Mouse (Mus musculus): Measurements from ENCODE around the gene Gdpd5. TPM values are rescaled to one million over a fixed set of nuclear protein-coding genes. Genes with fewer than 3 reads are reported as not detected.

Gdpd5 gene
- polyA plus RNA-seq, 1 experiment from 2014 or later = 11.2 TPM

GRCm38 (mm10) chr7:99443164-99443563 lies 62.0 kb downstream of the Gdpd5 start:
- Histone ChIP-seq H3K9me3 (no peaks in the 10 kb centered on the region), H3K4me1 (replicated peaks) (peaks cover 33% of the 10 kb centered on the region), H3K36me3 (no peaks in the 10 kb centered on the region; the same call in 1 of the 2 replicates), H3K27me3 (no peaks in the 10 kb centered on the region; the same call in 1 of the 2 replicates), H3K9ac (replicated peaks) (no peak overlapping the region), H3K4me3 (replicated peaks) (no peak overlapping the region), H3K27ac (no peak overlapping the region; the same call in 1 of the 2 replicates), H3K4me2 (no peak overlapping the region)
- ATAC-seq (ENCODE audit: insufficient number of reproducible peaks, insufficient read depth, low FRiP score, low TSS enrichment, low read depth) = no peak
- WGBS = 51% methylated on average over 5 of the region's 5 CpGs

- ATAC-seq (ENCODE audit: insufficient number of reproducible peaks, insufficient read depth, low FRiP score, low TSS enrichment, low read depth) = no peak
- Histone ChIP-seq H3K4me3 (replicated peaks) (no peak overlapping the region), H3K4me1 (replicated peaks) (peaks cover 33% of the 10 kb centered on the region), H3K9me3 (no peaks in the 10 kb centered on the region), H3K36me3 (no peaks in the 10 kb centered on the region; the same call in 1 of the 2 replicates), H3K27ac (no peak overlapping the region), H3K4me2 (no peak overlapping the region), H3K9ac (replicated peaks) (no peak overlapping the region), H3K27me3 (no peaks in the 10 kb centered on the region; the same call in 1 of the 2 replicates)
- 48% methylated on average over 6 of the region's 6 CpGs for WGBS
Observed at GRCm38 (mm10) chr7:99444012-99444411, 62.8 kb downstream of the Gdpd5 start.

GRCm38 (mm10) chr7:99445833-99446232 lies 64.6 kb downstream of the Gdpd5 start:
- Histone ChIP-seq H3K27ac (no peak overlapping the region), H3K36me3 (no peaks in the 10 kb centered on the region; the same call in 1 of the 2 replicates), H3K4me1 (replicated peaks) (peaks cover 33% of the 10 kb centered on the region), H3K9me3 (no peaks in the 10 kb centered on the region), H3K27me3 (no peaks in the 10 kb centered on the region; the same call in 1 of the 2 replicates), H3K4me2 (no peak overlapping the region), H3K4me3 (replicated peaks) (no peak overlapping the region), H3K9ac (replicated peaks) (no peak overlapping the region)
- WGBS = 70% methylated on average over 2 of the region's 2 CpGs
- ATAC-seq (ENCODE audit: insufficient number of reproducible peaks, insufficient read depth, low FRiP score, low TSS enrichment, low read depth) = no peak

- WGBS = 61% methylated on average over 5 of the region's 5 CpGs
- Histone ChIP-seq H3K27me3 (no peaks in the 10 kb centered on the region), H3K9ac (replicated peaks) (no peak overlapping the region; the same call in 1 of the 2 replicates), H3K4me3 (replicated peaks) (no peak overlapping the region), H3K4me2 (no peak overlapping the region), H3K27ac (no peak overlapping the region), H3K9me3 (no peaks in the 10 kb centered on the region), H3K36me3 (no peaks in the 10 kb centered on the region; the same call in 1 of the 2 replicates), H3K4me1 (replicated peaks) (peaks cover 19% of the 10 kb centered on the region)
- ATAC-seq (ENCODE audit: insufficient number of reproducible peaks, insufficient read depth, low FRiP score, low TSS enrichment, low read depth) = no peak
Observed at GRCm38 (mm10) chr7:99447323-99447722, 66.1 kb downstream of the Gdpd5 start.

- Histone ChIP-seq H3K4me2 (no peak overlapping the region), H3K27ac (no peak overlapping the region), H3K9ac (replicated peaks) (no peak overlapping the region), H3K9me3 (no peaks in the 10 kb centered on the region), H3K36me3 (no peaks in the 10 kb centered on the region; the same call in 1 of the 2 replicates), H3K4me3 (replicated peaks) (no peak overlapping the region), H3K27me3 (no peaks in the 10 kb centered on the region), H3K4me1 (replicated peaks) (peaks cover 6% of the 10 kb centered on the region)
- 83% methylated on average over 5 of the region's 5 CpGs for WGBS
- no peak for ATAC-seq (ENCODE audit: insufficient number of reproducible peaks, insufficient read depth, low FRiP score, low TSS enrichment, low read depth)
Observed at GRCm38 (mm10) chr7:99448619-99449018, 67.4 kb downstream of the Gdpd5 start.

- 71% methylated on average over 8 of the region's 8 CpGs for WGBS
- no peak overlapping the region for H3K27ac ChIP-seq
- H3K4me1 ChIP-seq (replicated peaks) = peaks cover 4% of the 10 kb centered on the region; the same call in 1 of the 2 replicates
Observed at GRCm38 (mm10) chr7:99449063-99449462, 67.8 kb downstream of the Gdpd5 start.

GRCm38 (mm10) chr7:99449751-99450150 lies 68.5 kb downstream of the Gdpd5 start:
- no peak overlapping the region for H3K27ac ChIP-seq
- no peak for ATAC-seq (ENCODE audit: insufficient number of reproducible peaks, insufficient read depth, low FRiP score, low TSS enrichment, low read depth)
- no peaks in the 10 kb centered on the region for H3K27me3 ChIP-seq
- H3K9ac ChIP-seq (replicated peaks) = no peak overlapping the region
- 79% methylated on average over 3 of the region's 3 CpGs for WGBS
- H3K9me3 ChIP-seq = no peaks in the 10 kb centered on the region
- H3K4me2 ChIP-seq = no peak overlapping the region
- H3K36me3 ChIP-seq = no peaks in the 10 kb centered on the region
- H3K4me3 ChIP-seq (replicated peaks) = no peak overlapping the region
- 0 out of 2 replicates have a peak, but pooled peaks cover 4% of the 10 kb centered on the region for H3K4me1 ChIP-seq (replicated peaks)

More at GRCm38 (mm10) chr7:99449063-99449462, 67.8 kb downstream of the Gdpd5 start:
- no peaks in the 10 kb centered on the region for H3K9me3 ChIP-seq
- H3K4me3 ChIP-seq (replicated peaks) = no peak overlapping the region
- no peak for ATAC-seq (ENCODE audit: insufficient number of reproducible peaks, insufficient read depth, low FRiP score, low TSS enrichment, low read depth)
- no peak overlapping the region for H3K4me2 ChIP-seq
- no peak overlapping the region for H3K9ac ChIP-seq (replicated peaks)
- no peaks in the 10 kb centered on the region; the same call in 1 of the 2 replicates for H3K36me3 ChIP-seq
- no peaks in the 10 kb centered on the region for H3K27me3 ChIP-seq

GRCm38 (mm10) chr7:99450703-99451102 lies 69.5 kb downstream of the Gdpd5 start:
- H3K27me3 ChIP-seq = no peaks in the 10 kb centered on the region
- H3K27ac ChIP-seq = no peak overlapping the region
- H3K4me2 ChIP-seq = no peak overlapping the region
- 2% methylated on average over 3 of the region's 3 CpGs for WGBS
- H3K9me3 ChIP-seq = no peaks in the 10 kb centered on the region
- H3K36me3 ChIP-seq = no peaks in the 10 kb centered on the region
- H3K4me3 ChIP-seq (replicated peaks) = no peak overlapping the region
- no peak overlapping the region for H3K9ac ChIP-seq (replicated peaks)
- peak; percentile 27; the same call in 1 of the 2 replicates for ATAC-seq (ENCODE audit: insufficient number of reproducible peaks, insufficient read depth, low FRiP score, low TSS enrichment, low read depth)
- H3K4me1 ChIP-seq (replicated peaks) = 0 out of 2 replicates have a peak, but pooled peaks cover under 1% of the 10 kb centered on the region

- H3K27ac ChIP-seq = no peak overlapping the region
- no peaks in the 10 kb centered on the region; the same call in 1 of the 2 replicates for H3K27me3 ChIP-seq
- 87% methylated on average over 7 of the region's 7 CpGs for WGBS
- no peak overlapping the region for H3K4me3 ChIP-seq (replicated peaks)
- no peak overlapping the region for H3K4me2 ChIP-seq
- ATAC-seq (ENCODE audit: insufficient number of reproducible peaks, insufficient read depth, low FRiP score, low TSS enrichment, low read depth) = no peak
- no peaks in the 10 kb centered on the region for H3K9me3 ChIP-seq
- no peaks in the 10 kb centered on the region for H3K36me3 ChIP-seq
- no peaks in the 10 kb centered on the region for H3K4me1 ChIP-seq (replicated peaks)
- H3K9ac ChIP-seq (replicated peaks) = no peak overlapping the region
Observed at GRCm38 (mm10) chr7:99452859-99453258, 71.6 kb downstream of the Gdpd5 start.

- H3K4me3 ChIP-seq (replicated peaks) = no peak overlapping the region
- no peaks in the 10 kb centered on the region for H3K4me1 ChIP-seq (replicated peaks)
- WGBS = 73% methylated on average over 4 of the region's 4 CpGs
- H3K36me3 ChIP-seq = no peaks in the 10 kb centered on the region
- no peak overlapping the region for H3K27ac ChIP-seq
- no peak overlapping the region for H3K4me2 ChIP-seq
- no peak overlapping the region for H3K9ac ChIP-seq (replicated peaks)
- no peaks in the 10 kb centered on the region; the same call in 1 of the 2 replicates for H3K27me3 ChIP-seq
- no peak for ATAC-seq (ENCODE audit: insufficient number of reproducible peaks, insufficient read depth, low FRiP score, low TSS enrichment, low read depth)
- no peaks in the 10 kb centered on the region for H3K9me3 ChIP-seq
Observed at GRCm38 (mm10) chr7:99454044-99454443, 72.8 kb downstream of the Gdpd5 start.

GRCm38 (mm10) chr7:99458849-99459248 lies 77.6 kb downstream of the Gdpd5 start:
- Histone ChIP-seq H3K36me3 (peaks cover 12% of the 10 kb centered on the region; the same call in 1 of the 2 replicates), H3K4me1 (replicated peaks) (no peaks in the 10 kb centered on the region), H3K27ac (no peak overlapping the region), H3K9ac (replicated peaks) (no peak overlapping the region), H3K4me2 (no peak overlapping the region), H3K4me3 (replicated peaks) (no peak overlapping the region), H3K27me3 (no peaks in the 10 kb centered on the region; the same call in 1 of the 2 replicates), H3K9me3 (0 out of 2 replicates have a peak, but pooled peaks cover 5% of the 10 kb centered on the region)
- WGBS = 83% methylated on average over 8 of the region's 8 CpGs
- ATAC-seq (ENCODE audit: insufficient number of reproducible peaks, insufficient read depth, low FRiP score, low TSS enrichment, low read depth) = no peak
